11 mouse cellular contexts compared by ENCODE assay signal in the genomic region with DNA sequence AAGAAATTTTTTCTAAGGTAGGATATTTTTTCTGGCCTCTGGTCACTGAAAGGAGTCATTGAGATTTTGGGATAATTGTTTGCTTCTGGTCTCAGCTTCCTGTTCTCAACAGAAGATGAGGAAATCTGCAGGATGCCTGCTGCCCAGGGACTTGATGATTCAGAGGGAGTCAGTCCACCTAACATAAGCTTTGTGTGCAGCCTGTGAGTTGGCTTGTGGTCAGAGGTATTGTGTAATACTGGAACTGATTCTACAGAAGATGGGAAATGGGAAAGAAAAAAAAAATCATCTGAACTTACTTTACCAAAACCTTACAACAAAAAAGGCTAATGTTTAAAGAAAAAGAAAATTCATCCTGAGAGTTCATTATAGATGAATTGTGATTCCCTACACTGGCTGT. TPM values are rescaled to one million over a fixed set of nuclear protein-coding genes. Genes with fewer than 3 reads are reported as not detected.
DNase-seq lines count a peak whose midpoint lies in the region; ATAC-seq and TF ChIP-seq lines count a peak whose summit lies in the region.
"Had no signal": no experiment of that assay in that cellular context is flagged by ENCODE, and none has a peak within 500 bp of the region (broad histone marks: within the 10 kb centered on the region; RNA-seq: fewer than 3 reads in every experiment).

No protein-coding gene starts in this region.

- peaks cover 3% of the 10 kb centered on the region for H3K4me1 ChIP-seq in heart, adult 2 months (ENCODE audit: control insufficient read depth, insufficient read depth, low read length)
- peaks cover 8% of the 10 kb centered on the region for H3K4me1 ChIP-seq in bone marrow macrophage, adult 2 months (ENCODE audit: control insufficient read depth, insufficient read depth, low read length)
- no peaks in the 10 kb centered on the region for H3K4me1 ChIP-seq in midbrain, embryonic 14.5 days (ENCODE audit: control insufficient read depth, insufficient read depth, low read length)
- no peaks in the 10 kb centered on the region for H3K4me1 ChIP-seq in kidney, embryonic 14.5 days (ENCODE audit: control insufficient read depth, insufficient read depth, low read length)
- H3K4me1 ChIP-seq: forebrain, embryonic 13.5 days; liver, embryonic 15.5 days had no signal

- H3K4me2 ChIP-seq in midbrain, embryonic 14.5 days (ENCODE audit: low read length) = no peak overlapping the region
- no peak overlapping the region for H3K4me2 ChIP-seq in kidney, embryonic 14.5 days (replicated peaks; ENCODE audit: low read depth, low read length)
- H3K4me2 ChIP-seq: forebrain, embryonic 13.5 days; liver, embryonic 15.5 days had no signal

- H3K4me3 ChIP-seq in heart, adult 2 months = no peak overlapping the region
- H3K4me3 ChIP-seq in bone marrow macrophage, adult 2 months (ENCODE audit: insufficient read depth, low read length) = no peak overlapping the region
- H3K4me3 ChIP-seq in midbrain, embryonic 14.5 days (replicated peaks; ENCODE audit: low read depth, low read length) = no peak overlapping the region
- H3K4me3 ChIP-seq in kidney, embryonic 14.5 days (ENCODE audit: low read length) = no peak overlapping the region
- H3K4me3 ChIP-seq: forebrain, embryonic 13.5 days; liver, embryonic 15.5 days had no signal

- intact Hi-C loops in heart, adult 2 months (cut with DNase I) = no loop called here
- intact Hi-C loops in heart, postnatal 25 days (cut with DNase I) = no loop called here

- no peaks in the 10 kb centered on the region for H3K36me3 ChIP-seq in heart, adult 2 months (ENCODE audit: control insufficient read depth, insufficient read depth, low read length)
- no peaks in the 10 kb centered on the region for H3K36me3 ChIP-seq in midbrain, embryonic 14.5 days (ENCODE audit: control insufficient read depth, insufficient read depth, low read length)
- no peaks in the 10 kb centered on the region for H3K36me3 ChIP-seq in kidney, embryonic 14.5 days (ENCODE audit: control insufficient read depth, insufficient read depth, low read length)
- H3K36me3 ChIP-seq: liver, embryonic 15.5 days had no signal

- no peaks in the 10 kb centered on the region for H3K79me2 ChIP-seq in heart, adult 2 months (replicated peaks; ENCODE audit: control insufficient read depth, insufficient read depth, low read length)

- no peaks in the 10 kb centered on the region for H3K27me3 ChIP-seq in heart, adult 2 months (ENCODE audit: control insufficient read depth, insufficient read depth, low read length)
- H3K27me3 ChIP-seq in midbrain, embryonic 14.5 days (ENCODE audit: control insufficient read depth, insufficient read depth, low read length) = no peaks in the 10 kb centered on the region
- H3K27me3 ChIP-seq in kidney, embryonic 14.5 days (ENCODE audit: control insufficient read depth, insufficient read depth, low read length) = no peaks in the 10 kb centered on the region
- H3K27me3 ChIP-seq: forebrain, embryonic 13.5 days; liver, embryonic 15.5 days had no signal

- TF ChIP-seq POLR2A in heart, adult 2 months (IDR thresholded peaks at IDR 0.05; ENCODE audit: insufficient read depth, low read depth, low read length) = no peak
- no peak for TF ChIP-seq POLR2A in bone marrow macrophage, adult 2 months (IDR thresholded peaks at IDR 0.05; ENCODE audit: borderline replicate concordance, low read depth, low read length)

- DNase-seq in heart, adult 2 months = peak in 1 of 2 experiments; percentile 39
- no peak for DNase-seq in heart, postnatal 4 days
- DNase-seq in Muller cell, postnatal 12 days (ENCODE audit: inconsistent ontology term) = peak; percentile 65
- DNase-seq in heart, postnatal 25 days (ENCODE audit: low spot score) = peak; percentile 14
- no peak for DNase-seq in midbrain, embryonic 14.5 days
- DNase-seq: cerebellum, adult 18-20 months; kidney, postnatal 10 days had no signal

- no peak for TF ChIP-seq CTCF in heart, adult 2 months (IDR thresholded peaks at IDR 0.05)
- no peak for TF ChIP-seq CTCF in bone marrow macrophage, adult 2 months (IDR thresholded peaks at IDR 0.05; ENCODE audit: low read depth, low read length)

- H3K9me3 ChIP-seq in midbrain, embryonic 14.5 days (ENCODE audit: control insufficient read depth, low read length) = no peaks in the 10 kb centered on the region
- H3K9me3 ChIP-seq in kidney, embryonic 14.5 days (ENCODE audit: control insufficient read depth, low read length) = no peaks in the 10 kb centered on the region
- H3K9me3 ChIP-seq: forebrain, embryonic 13.5 days; liver, embryonic 15.5 days had no signal

- H3K27ac ChIP-seq in heart, adult 2 months = peak overlapping the region; percentile 45
- H3K27ac ChIP-seq in bone marrow macrophage, adult 2 months (ENCODE audit: insufficient read depth, low read depth, low read length) = peak overlapping the region; percentile 69
- no peak overlapping the region for H3K27ac ChIP-seq in midbrain, embryonic 14.5 days (replicated peaks; ENCODE audit: low read depth, low read length)
- no peak overlapping the region for H3K27ac ChIP-seq in kidney, embryonic 14.5 days (ENCODE audit: low read depth, low read length)
- H3K27ac ChIP-seq: forebrain, embryonic 13.5 days; liver, embryonic 15.5 days had no signal

- no peak for ATAC-seq in midbrain, embryonic 14.5 days (ENCODE audit: low FRiP score, low TSS enrichment)
- ATAC-seq in kidney, embryonic 14.5 days (ENCODE audit: low FRiP score, low TSS enrichment) = no peak
- ATAC-seq: forebrain, embryonic 13.5 days had no signal

- H3K9ac ChIP-seq in heart, adult 2 months (ENCODE audit: low read depth, low read length) = no peak overlapping the region
- H3K9ac ChIP-seq in midbrain, embryonic 14.5 days (replicated peaks; ENCODE audit: low read length) = no peak overlapping the region
- no peak overlapping the region for H3K9ac ChIP-seq in kidney, embryonic 14.5 days (ENCODE audit: low read depth, low read length)
- H3K9ac ChIP-seq: forebrain, embryonic 13.5 days; liver, embryonic 15.5 days had no signal

- no peak for TF ChIP-seq EP300 in heart, adult 2 months (IDR thresholded peaks at IDR 0.05; ENCODE audit: insufficient read depth, low read depth, low read length)

RNA-seq across cellular contexts. Expression of gene Tm4sf1, which starts 49.2 kb away (rescaled TPM):
- total RNA-seq in heart, adult 2 months (2021) = 10 to 100 TPM; 78.5 to 84.6 TPM
- 148 and 297 TPM in 2 replicates for polyA plus RNA-seq in heart, adult 2 months (2012; rRNA removed)
- 100 to 1,000 TPM; 120 to 123 TPM for total RNA-seq in heart, postnatal 4 days (2021)
- polyA plus RNA-seq in bone marrow macrophage, adult 2 months (2012; ENCODE audit: insufficient read depth, insufficient read length, missing spikeins) = 1.1 and 2.0 TPM in 2 replicates
- total RNA-seq in heart, postnatal 25 days (2021) = 10 to 100 TPM; 93.1 to 99.1 TPM
- polyA plus RNA-seq in midbrain, embryonic 14.5 days (2014; fragmentation: Nextera tagmentation; extraction: Ambion mirVana) = 9.0 and 22.3 TPM in 2 replicates
- polyA plus RNA-seq in kidney, embryonic 14.5 days (2014; fragmentation: Nextera tagmentation; extraction: Ambion mirVana) = 175 and 190 TPM in 2 replicates

Comparison
In these comparisons a context has a peak if more than half of its experiments do, and no peak if none do; other contexts are left out.
1. DNase-seq: peak in Muller cell, postnatal 12 days (single experiment) and heart, postnatal 25 days (single experiment); none in heart, postnatal 4 days (single experiment) and midbrain, embryonic 14.5 days (single experiment).
2. H3K27ac ChIP-seq: peak in heart, adult 2 months (single experiment) and bone marrow macrophage, adult 2 months (single experiment); none in midbrain, embryonic 14.5 days (single experiment) and kidney, embryonic 14.5 days (single experiment).